Mouse (Mus musculus): ENCODE data around the gene Rps6kl1.

Gene Rps6kl1

GRCm38 (mm10) chr12:85103096-85103495 is 48.0 kb downstream of the Rps6kl1 start:
- DNase-seq, result no peak

GRCm38 (mm10) chr12:85101521-85102106 is 49.5 kb downstream of the Rps6kl1 start:
- no peak for DNase-seq

GRCm38 (mm10) chr12:85101001-85101400 is 50.1 kb downstream of the Rps6kl1 start:
- no peak for DNase-seq

- DNase-seq, result no peak
These were observed 55.2 kb downstream of the Rps6kl1 start for GRCm38 (mm10) chr12:85095859-85096258.

GRCm38 (mm10) chr12:85095146-85095545 is 55.9 kb downstream of the Rps6kl1 start:
- DNase-seq, result no peak

- DNase-seq, result no peak
These were observed 56.4 kb downstream of the Rps6kl1 start for GRCm38 (mm10) chr12:85094706-85095105.

- DNase-seq, result peak; percentile 47
These were observed 57.1 kb downstream of the Rps6kl1 start for GRCm38 (mm10) chr12:85094010-85094409.

GRCm38 (mm10) chr12:85092214-85092613 is 58.9 kb downstream of the Rps6kl1 start:
- DNase-seq, result peak; percentile 66

- DNase-seq, result no peak
These were observed 59.9 kb downstream of the Rps6kl1 start for GRCm38 (mm10) chr12:85091190-85091589.

- DNase-seq, result no peak
These were observed 63.2 kb downstream of the Rps6kl1 start for GRCm38 (mm10) chr12:85087845-85088244.
